Mouse (Mus musculus) liver, embryonic 14.5 days (tissue): ENCODE results near the gene Zranb3. TPM values are rescaled to one million over a fixed set of nuclear protein-coding genes. Genes with fewer than 3 reads are reported as not detected.

ENCODE experiments used
- ATAC-seq: fragments of 200-750 bp; cut with Nextera tagmentation; 2 replicates; pipeline ENCODE4 v1.8.0; 2017; ENCODE audit warnings: moderate number of reproducible peaks, mild to moderate bottlenecking, moderate library complexity; ENCODE audit not compliant: insufficient read depth
- DNase-seq, 3 experiments: peaks; one replicate each; pipeline ENCODE4 v3.0.0-alpha.2; 2012 to 2013; ENCODE audit warnings: low read depth in 3 of 3, low spot score in 3 of 3
- H3K27ac ChIP-seq: fragments of 300-500 bp; sonication (generic); 2 replicates; pipeline ENCODE4 v1.5.1; 2014; ENCODE audit warnings: moderate library complexity, mild to moderate bottlenecking, control low read depth, inconsistent platforms
- H3K27me3 ChIP-seq: fragments of 300-500 bp; sonication (generic); 2 replicates; pipeline ENCODE4 v1.6.1; 2014; ENCODE audit warnings: mild to moderate bottlenecking, low read length, moderate library complexity; ENCODE audit not compliant: control insufficient read depth, insufficient read depth
- H3K36me3 ChIP-seq: fragments of 300-500 bp; sonication (generic); replicated peaks from 2 replicates; pipeline ENCODE4 v1.6.1; 2014; ENCODE audit warnings: low read depth; ENCODE audit not compliant: control insufficient read depth, insufficient read depth
- H3K4me1 ChIP-seq, 2 experiments: fragments of 200-500 bp in 1 of 2; fragments of 300-500 bp in 1 of 2; sonication (generic) in 1 of 2; replicated peaks; 2 replicates each; pipeline ENCODE4 v1.6.1; 2012 to 2014; ENCODE audit warnings: antibody characterized with exemption in 1 of 2, inconsistent platforms in 1 of 2, low read length in 1 of 2; ENCODE audit not compliant: control insufficient read depth in 2 of 2, insufficient read depth in 2 of 2
- H3K4me2 ChIP-seq: fragments of 300-500 bp; sonication (generic); 2 replicates; pipeline ENCODE4 v1.6.1; 2014; ENCODE audit warnings: low read depth, mild to moderate bottlenecking, control low read depth, moderate library complexity
- H3K4me3 ChIP-seq, 2 experiments: fragments of 200-500 bp in 1 of 2; fragments of 300-500 bp in 1 of 2; sonication (generic) in 1 of 2; 2 replicates each; pipeline ENCODE4 v1.5.1; 2012 to 2014; ENCODE audit warnings: low read depth in 2 of 2, low read length in 2 of 2, mild to moderate bottlenecking in 2 of 2, control low read depth in 1 of 2, inconsistent platforms in 1 of 2, moderate library complexity in 1 of 2; ENCODE audit not compliant: insufficient read depth in 1 of 2
- H3K9ac ChIP-seq: fragments of 300-500 bp; sonication (generic); replicated peaks from 2 replicates; pipeline ENCODE4 v1.6.1; 2014; ENCODE audit warnings: mild to moderate bottlenecking, control low read depth, moderate library complexity
- H3K9me3 ChIP-seq: fragments of 300-500 bp; sonication (generic); 2 replicates; pipeline ENCODE4 v1.6.1; 2016; ENCODE audit warnings: low read length, mixed read lengths; ENCODE audit not compliant: control insufficient read depth
- CTCF ChIP-seq: IDR thresholded peaks from 2 replicates; pipeline ENCODE4 v1.5.1; 2016; ENCODE audit warnings: antibody characterized with exemption, low read depth, control low read depth
- EP300 ChIP-seq: IDR thresholded peaks from 2 replicates; pipeline ENCODE4 v1.6.1; 2016; ENCODE audit warnings: antibody characterized with exemption, low read depth
- whole genome bisulfite sequencing: fragments of 180-500 bp; shearing (Covaris S2); extraction: QIAGEN DNeasy Blood & Tissue Kit; methylation state at CpG from one replicate; pipeline ENCODE4 v1.1.7; 2014; ENCODE audit not compliant: insufficient replicate concordance; 5-methylcytosine and 5-hydroxymethylcytosine counted together
- polyA plus RNA-seq, 2 experiments: library from polyadenylated mRNA; depleted of rRNA in 1 of 2; stranded (reverse) in 1 of 2; unstranded in 1 of 2; fragments of >200 nt; fragmentation: Nextera tagmentation in 1 of 2; extraction: Ambion mirVana in 1 of 2; gene quantifications; 2 replicates each; pipeline versions ENCODE4 v1.2.1 to v1.2.3; 2012 to 2014

The Zranb3 gene
- polyA plus RNA-seq, 2 experiments: 3.9 to 4.1 TPM

GRCm38 (mm10) chr1:128073051-128073450 is 29.8 kb downstream of the Zranb3 start:
- Histone ChIP-seq H3K9me3 (no peaks in the 10 kb centered on the region), H3K27me3 (no peaks in the 10 kb centered on the region), H3K27ac (no peak overlapping the region), H3K9ac (no peak overlapping the region), H3K4me2 (no peak overlapping the region), H3K4me3 (no peak overlapping the region), H3K36me3 (no peaks in the 10 kb centered on the region), H3K4me1 (peaks cover 0 to 13% of the 10 kb centered on the region in 2 experiments; a peak in 2 of 4 replicates)
- TF ChIP-seq CTCF (no peak), EP300 (no peak)
- DNase-seq (no peak), ATAC-seq (no peak)
- 87% methylated on average over 6 of the region's 6 CpGs for WGBS

GRCm38 (mm10) chr1:128070003-128070402 is 32.8 kb downstream of the Zranb3 start:
- H3K27me3 ChIP-seq: no peaks in the 10 kb centered on the region
- H3K4me2 ChIP-seq: no peak overlapping the region
- no peaks in the 10 kb centered on the region for H3K36me3 ChIP-seq
- DNase-seq (no peak), ATAC-seq (no peak)
- H3K9me3 ChIP-seq: no peaks in the 10 kb centered on the region
- H3K4me3 ChIP-seq: no peak overlapping the region
- H3K4me1 ChIP-seq: peaks cover 0 to 13% of the 10 kb centered on the region in 2 experiments; a peak in 2 of 4 replicates
- no peak overlapping the region for H3K27ac ChIP-seq
- WGBS: 69% methylated on average over 3 of the region's 3 CpGs
- TF ChIP-seq CTCF: no peak
- TF ChIP-seq EP300: no peak
- H3K9ac ChIP-seq: no peak overlapping the region

- H3K9me3 ChIP-seq: no peaks in the 10 kb centered on the region
- ATAC-seq (peak; percentile 86), DNase-seq (peak in 2 of 3 experiments; percentile 19 to 51)
- H3K27me3 ChIP-seq: no peaks in the 10 kb centered on the region
- WGBS: 36% methylated on average over 2 of the region's 2 CpGs
- no peak overlapping the region; the same call in 1 of the 2 replicates for H3K27ac ChIP-seq
- no peak overlapping the region for H3K9ac ChIP-seq
- peaks cover 0 to 13% of the 10 kb centered on the region in 2 experiments; a peak in 2 of 4 replicates for H3K4me1 ChIP-seq
- TF ChIP-seq CTCF (no peak), EP300 (0 out of 2 replicates have a peak, but pooled peaks have one; percentile 34)
- no peaks in the 10 kb centered on the region for H3K36me3 ChIP-seq
- H3K4me3 ChIP-seq: no peak overlapping the region
- no peak overlapping the region for H3K4me2 ChIP-seq
These were observed 33.9 kb downstream of the Zranb3 start for GRCm38 (mm10) chr1:128068945-128069397.

- H3K4me2 ChIP-seq: no peak overlapping the region
- no peak overlapping the region for H3K4me3 ChIP-seq
- no peak for TF ChIP-seq CTCF
- no peak for TF ChIP-seq EP300
- no peaks in the 10 kb centered on the region for H3K9me3 ChIP-seq
- peaks cover 0 to 19% of the 10 kb centered on the region in 2 experiments; a peak in 2 of 4 replicates for H3K4me1 ChIP-seq
- H3K9ac ChIP-seq: no peak overlapping the region
- no peaks in the 10 kb centered on the region for H3K36me3 ChIP-seq
- DNase-seq (no peak), ATAC-seq (no peak)
- no peaks in the 10 kb centered on the region for H3K27me3 ChIP-seq
- no peak overlapping the region for H3K27ac ChIP-seq
- 96% methylated on average over 6 of the region's 6 CpGs for WGBS
These were observed 38.1 kb downstream of the Zranb3 start for GRCm38 (mm10) chr1:128064716-128065115.

- Histone ChIP-seq H3K9ac (no peak overlapping the region), H3K9me3 (no peaks in the 10 kb centered on the region), H3K36me3 (no peaks in the 10 kb centered on the region), H3K27me3 (no peaks in the 10 kb centered on the region), H3K27ac (no peak overlapping the region), H3K4me1 (peaks cover 0 to 7% of the 10 kb centered on the region in 2 experiments; a peak in 2 of 4 replicates), H3K4me3 (no peak overlapping the region), H3K4me2 (no peak overlapping the region)
- TF ChIP-seq CTCF (no peak), EP300 (no peak)
- WGBS: 8% methylated on average over 1 of the region's 1 CpGs
- DNase-seq (no peak), ATAC-seq (no peak)
These were observed 40.7 kb downstream of the Zranb3 start for GRCm38 (mm10) chr1:128062167-128062566.
